Mouse (Mus musculus) neural tube, embryonic 14.5 days (tissue): ENCODE data around the gene Fgfr2. TPM values are rescaled to one million over a fixed set of nuclear protein-coding genes. Genes with fewer than 3 reads are reported as not detected.
A peak's percentile ranks its signal among the peaks of the same experiment; 100 is the strongest.

ENCODE experiments used
- ATAC-seq: fragments of 200-750 bp; cut with Nextera tagmentation; 2 replicates; pipeline ENCODE4 v1.8.0; 2017; ENCODE audit warnings: low read depth, mild to moderate bottlenecking, moderate TSS enrichment, moderate library complexity
- H3K27ac ChIP-seq: fragments of 300-500 bp; sonication (generic); 2 replicates; pipeline ENCODE4 v1.5.1; 2014; ENCODE audit warnings: low read depth, mild to moderate bottlenecking, control low read depth, low read length, moderate library complexity, mixed read lengths
- H3K27me3 ChIP-seq: fragments of 300-500 bp; sonication (generic); 2 replicates; pipeline ENCODE4 v1.6.1; 2014; ENCODE audit warnings: low read length; ENCODE audit not compliant: control insufficient read depth, insufficient read depth
- H3K36me3 ChIP-seq: fragments of 300-500 bp; sonication (generic); 2 replicates; pipeline ENCODE4 v1.6.1; 2014; ENCODE audit warnings: low read length, mixed read lengths; ENCODE audit not compliant: control insufficient read depth, insufficient read depth
- H3K4me1 ChIP-seq: fragments of 300-500 bp; sonication (generic); 2 replicates; pipeline ENCODE4 v1.6.1; 2014; ENCODE audit warnings: low read length; ENCODE audit not compliant: control insufficient read depth, insufficient read depth
- H3K4me2 ChIP-seq: fragments of 300-500 bp; sonication (generic); 2 replicates; pipeline ENCODE4 v1.6.1; 2014; ENCODE audit warnings: mild to moderate bottlenecking, low read depth, low read length, control low read depth
- H3K4me3 ChIP-seq: fragments of 300-500 bp; sonication (generic); 2 replicates; pipeline ENCODE4 v1.5.1; 2014; ENCODE audit warnings: low read depth, low read length, control low read depth, mixed read lengths
- H3K9ac ChIP-seq: fragments of 300-500 bp; sonication (generic); replicated peaks from 2 replicates; pipeline ENCODE4 v1.6.1; 2014; ENCODE audit warnings: low read depth, mild to moderate bottlenecking, control low read depth, low read length, mixed read lengths
- H3K9me3 ChIP-seq: fragments of 300-500 bp; sonication (generic); 2 replicates; pipeline ENCODE4 v1.6.1; 2016; ENCODE audit warnings: low read length; ENCODE audit not compliant: control insufficient read depth
- WGBS: fragments of 180-500 bp; shearing (Covaris S2); extraction: QIAGEN DNeasy Blood & Tissue Kit; methylation state at CpG from one replicate; pipeline ENCODE4 v1.1.7; 2014; 5-methylcytosine and 5-hydroxymethylcytosine counted together
- polyA plus RNA-seq: library from polyadenylated mRNA; unstranded; fragments of >200 nt; fragmentation: Nextera tagmentation; extraction: Ambion mirVana; gene quantifications from 2 replicates; pipeline ENCODE4 v1.2.1, GENCODE M21; 2014

Fgfr2 gene
- polyA plus RNA-seq, 1 experiment from 2014 or later: 28.1 TPM

GRCm38 (mm10) chr7:132940569-132940968, 182.6 kb downstream of the Fgfr2 start:
- WGBS: 88% methylated on average over 2 of the region's 2 CpGs
- no peak overlapping the region for H3K4me3 ChIP-seq
- H3K4me2 ChIP-seq: no peak overlapping the region
- H3K36me3 ChIP-seq: no peaks in the 10 kb centered on the region
- no peak overlapping the region for H3K27ac ChIP-seq
- ATAC-seq: no peak
- no peaks in the 10 kb centered on the region for H3K27me3 ChIP-seq
- H3K4me1 ChIP-seq: 0 out of 2 replicates have a peak, but pooled peaks cover 2% of the 10 kb centered on the region
- H3K9ac ChIP-seq: no peak overlapping the region
- H3K9me3 ChIP-seq: no peaks in the 10 kb centered on the region

GRCm38 (mm10) chr7:132939118-132939517, 184.0 kb downstream of the Fgfr2 start:
- no peak for ATAC-seq
- H3K4me2 ChIP-seq: no peak overlapping the region
- H3K27me3 ChIP-seq: no peaks in the 10 kb centered on the region
- no peak overlapping the region for H3K27ac ChIP-seq
- no peaks in the 10 kb centered on the region for H3K36me3 ChIP-seq
- H3K9me3 ChIP-seq: no peaks in the 10 kb centered on the region
- H3K9ac ChIP-seq: no peak overlapping the region
- 87% methylated on average over 2 of the region's 2 CpGs for WGBS
- no peak overlapping the region for H3K4me3 ChIP-seq
- H3K4me1 ChIP-seq: 0 out of 2 replicates have a peak, but pooled peaks cover 2% of the 10 kb centered on the region

- no peak overlapping the region for H3K4me3 ChIP-seq
- H3K4me1 ChIP-seq: peaks cover 14% of the 10 kb centered on the region
- H3K4me2 ChIP-seq: no peak overlapping the region
- no peaks in the 10 kb centered on the region for H3K27me3 ChIP-seq
- no peak overlapping the region for H3K27ac ChIP-seq
- no peaks in the 10 kb centered on the region for H3K36me3 ChIP-seq
- H3K9ac ChIP-seq: no peak overlapping the region
- ATAC-seq: no peak
- no peaks in the 10 kb centered on the region for H3K9me3 ChIP-seq
Measured at GRCm38 (mm10) chr7:132934743-132935142, 188.4 kb downstream of the Fgfr2 start.

- Histone ChIP-seq H3K27me3 (no peaks in the 10 kb centered on the region), H3K9ac (no peak overlapping the region), H3K36me3 (no peaks in the 10 kb centered on the region), H3K4me3 (no peak overlapping the region), H3K4me1 (peaks cover 12% of the 10 kb centered on the region), H3K9me3 (no peaks in the 10 kb centered on the region), H3K27ac (no peak overlapping the region), H3K4me2 (no peak overlapping the region)
- ATAC-seq: no peak
- WGBS: 90% methylated on average over 1 of the region's 1 CpGs
Measured at GRCm38 (mm10) chr7:132933331-132933730, 189.8 kb downstream of the Fgfr2 start.

GRCm38 (mm10) chr7:132931560-132932351, 191.4 kb downstream of the Fgfr2 start:
- ATAC-seq: peak; percentile 67
- H3K4me2 ChIP-seq: peak overlapping the region; percentile 86
- no peaks in the 10 kb centered on the region for H3K27me3 ChIP-seq

GRCm38 (mm10) chr7:132930850-132931559, 192.1 kb downstream of the Fgfr2 start, which contains the start of gene Zranb1:
Zranb1 (plus strand) TSS chr7:132931142.
- Histone ChIP-seq H3K27ac (peak within 1 kb of the TSS; percentile 99), H3K27me3 (no peaks in the 10 kb centered on the region), H3K4me2 (peak within 1 kb of the TSS; percentile 86), H3K4me1 (peaks cover 12% of the 10 kb centered on the region), H3K36me3 (no peaks in the 10 kb centered on the region), H3K9me3 (no peaks in the 10 kb centered on the region), H3K9ac (peak within 1 kb of the TSS; percentile 93), H3K4me3 (peak within 1 kb of the TSS; percentile 93)
- ATAC-seq: peak; percentile 100
- WGBS: under 1% methylated on average over 60 of the region's 93 CpGs

More at GRCm38 (mm10) chr7:132931560-132932351, 191.4 kb downstream of the Fgfr2 start:
- under 1% methylated on average over 44 of the region's 55 CpGs for WGBS
- H3K9ac ChIP-seq: peak overlapping the region; percentile 93
- no peaks in the 10 kb centered on the region for H3K36me3 ChIP-seq
- H3K9me3 ChIP-seq: no peaks in the 10 kb centered on the region
- H3K4me3 ChIP-seq: peak overlapping the region; percentile 93
- H3K4me1 ChIP-seq: peaks cover 12% of the 10 kb centered on the region
- peak overlapping the region; percentile 99 for H3K27ac ChIP-seq

GRCm38 (mm10) chr7:132930055-132930454, 193.1 kb downstream of the Fgfr2 start:
- H3K27me3 ChIP-seq: no peaks in the 10 kb centered on the region
- H3K27ac ChIP-seq: no peak overlapping the region
- H3K9ac ChIP-seq: peak overlapping the region; percentile 93
- no peaks in the 10 kb centered on the region for H3K9me3 ChIP-seq
- H3K4me3 ChIP-seq: peak overlapping the region; percentile 93
- peak overlapping the region; percentile 67 for H3K4me2 ChIP-seq
- 91% methylated on average over 5 of the region's 5 CpGs for WGBS
- no peak for ATAC-seq
- H3K36me3 ChIP-seq: no peaks in the 10 kb centered on the region
- H3K4me1 ChIP-seq: peaks cover 12% of the 10 kb centered on the region

DNA sequence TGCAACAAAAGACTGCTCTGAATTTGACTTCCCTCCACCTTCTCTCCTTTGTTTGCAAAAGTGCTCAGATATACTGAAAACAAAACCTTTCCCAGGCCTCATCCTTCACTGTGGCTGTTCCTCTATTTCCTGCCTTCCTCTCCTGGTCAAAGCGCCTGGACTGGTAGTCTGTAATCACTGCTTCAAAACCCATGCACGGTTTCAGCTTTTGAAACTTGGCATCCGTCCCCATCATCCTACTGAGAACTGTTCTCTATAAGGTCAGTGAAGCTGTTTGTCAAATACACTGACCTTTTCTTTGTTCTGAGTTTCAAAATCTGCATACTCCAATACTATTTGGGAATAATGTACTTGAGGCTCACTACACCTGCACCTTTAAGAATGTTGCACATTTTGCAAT, 195.9 kb downstream of the Fgfr2 start:
- H3K4me2 ChIP-seq: no peak overlapping the region
- no peak overlapping the region for H3K4me3 ChIP-seq
- H3K36me3 ChIP-seq: no peaks in the 10 kb centered on the region
- peaks cover 4% of the 10 kb centered on the region; the same call in 1 of the 2 replicates for H3K4me1 ChIP-seq
- H3K27ac ChIP-seq: no peak overlapping the region
- H3K9me3 ChIP-seq: no peaks in the 10 kb centered on the region
- no peak overlapping the region for H3K9ac ChIP-seq
- H3K27me3 ChIP-seq: no peaks in the 10 kb centered on the region
- no peak for ATAC-seq
- WGBS: 58% methylated on average over 3 of the region's 3 CpGs

DNA sequence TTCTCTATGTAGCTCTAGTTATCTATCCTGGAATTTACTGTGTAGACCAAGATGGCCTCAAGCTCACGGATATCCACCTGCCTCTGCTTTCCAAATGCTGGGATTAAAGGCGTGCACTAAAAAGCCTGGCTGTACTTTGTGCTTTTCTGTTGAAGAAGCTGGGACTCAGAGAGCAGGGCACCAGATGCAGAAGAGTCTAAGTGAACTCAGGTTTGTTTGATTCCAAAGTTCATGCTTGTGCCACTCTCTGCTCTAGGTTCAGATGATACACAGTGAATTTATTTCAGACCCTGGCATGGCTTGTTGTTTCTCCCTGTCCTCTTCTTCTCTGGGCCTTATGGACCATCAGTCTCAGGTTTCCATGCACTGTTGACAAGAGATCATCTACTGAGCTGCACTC, 197.9 kb downstream of the Fgfr2 start:
- Histone ChIP-seq H3K27me3 (no peaks in the 10 kb centered on the region), H3K4me1 (0 out of 2 replicates have a peak, but pooled peaks cover 1% of the 10 kb centered on the region), H3K4me2 (no peak overlapping the region), H3K27ac (no peak overlapping the region), H3K9me3 (no peaks in the 10 kb centered on the region), H3K36me3 (no peaks in the 10 kb centered on the region), H3K4me3 (no peak overlapping the region), H3K9ac (no peak overlapping the region)
- no peak for ATAC-seq
- 73% methylated on average over 2 of the region's 2 CpGs for WGBS
